Mouse (Mus musculus): ENCODE data around the gene Nasp.

- TF ChIP-seq POLR2A (IDR thresholded peaks at IDR 0.05; ENCODE audit: low read depth, low read length) (no peak), CTCF (IDR thresholded peaks at IDR 0.05; ENCODE audit: extremely low read depth, insufficient read depth, insufficient read length, insufficient replicate concordance) (no peak)
These were observed 21.7 kb upstream of the Nasp start for GRCm38 (mm10) chr4:116649411-116649810.
